Mouse (Mus musculus): ENCODE measurements at regions not wholly inside any gene's neighbourhood (a gene's known extent, or its start where the extent isn't known, plus 50 kb on each side); places are given as distances from the start of the nearest gene placed in this dataset.
"Not testable (repeated sequence)": the region's sequence is repeated elsewhere in the genome, so short reads cannot be mapped to it uniquely, and the experiment has no call there.

DNA sequence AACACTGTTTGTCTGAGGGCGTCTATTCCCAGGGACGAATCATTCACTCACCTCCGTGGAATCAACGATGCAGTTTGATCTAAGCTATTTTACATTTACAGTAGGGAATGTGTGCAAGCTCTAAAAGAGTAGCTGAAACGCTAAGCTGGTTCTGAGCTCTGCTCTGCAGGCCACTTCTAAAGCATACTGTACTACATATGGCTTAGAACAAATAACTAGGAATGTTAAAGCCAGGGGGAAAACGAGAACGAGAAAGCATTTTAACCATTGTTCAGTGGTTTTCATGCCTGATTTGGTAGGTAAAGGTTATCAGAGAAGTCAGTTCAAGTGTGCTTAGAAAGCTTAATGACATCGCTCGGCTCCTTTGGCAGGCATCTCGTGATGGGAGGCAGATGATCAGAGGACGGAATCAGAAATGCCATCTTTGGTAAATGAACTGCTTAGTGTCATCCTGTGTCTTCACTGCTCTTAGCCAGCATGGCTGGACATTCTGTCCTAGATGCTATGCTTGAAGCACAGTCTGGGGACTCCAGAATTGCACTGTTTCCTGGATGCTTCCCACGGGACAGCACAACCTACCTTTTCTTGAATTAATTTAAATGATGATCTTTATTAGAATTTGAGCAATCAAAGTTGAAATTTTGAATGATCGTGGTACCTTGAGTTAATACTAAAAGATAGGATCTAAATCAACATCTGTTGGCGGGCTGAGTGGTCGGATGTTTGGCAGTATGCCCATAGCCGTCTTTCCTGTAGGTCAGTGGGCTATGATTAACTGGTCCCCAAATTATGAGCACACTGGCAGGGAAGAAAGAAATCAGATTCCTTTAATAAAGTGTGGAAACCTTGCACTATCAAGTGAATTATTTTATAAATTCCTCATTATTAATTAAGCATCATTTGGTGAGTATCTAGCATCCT is 495.2 kb downstream of the Hace1 start:
- peak; percentile 11 for DNase-seq (ENCODE audit: low read depth, low spot score)

DNA sequence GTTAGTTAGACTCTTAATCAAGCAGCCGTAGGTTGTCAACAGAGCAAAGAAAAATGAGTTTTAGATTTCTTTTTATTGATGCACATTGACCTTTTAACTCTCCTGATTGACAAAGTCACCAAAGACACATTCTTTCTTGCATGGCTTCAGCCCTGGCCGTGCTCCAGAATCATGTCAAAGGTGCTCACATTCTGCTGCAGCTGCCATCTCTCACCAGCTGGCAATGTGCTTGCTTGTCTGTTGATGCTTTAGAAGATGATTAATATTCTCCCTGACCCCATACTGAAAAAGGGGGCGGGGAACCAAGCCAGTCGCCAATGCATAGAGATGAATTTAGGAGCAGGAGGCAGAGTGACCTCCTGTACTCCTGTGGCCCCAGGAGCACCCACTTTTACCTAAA is 510.1 kb downstream of the Hace1 start:
- no peak for DNase-seq (ENCODE audit: low read depth, low spot score)

DNA sequence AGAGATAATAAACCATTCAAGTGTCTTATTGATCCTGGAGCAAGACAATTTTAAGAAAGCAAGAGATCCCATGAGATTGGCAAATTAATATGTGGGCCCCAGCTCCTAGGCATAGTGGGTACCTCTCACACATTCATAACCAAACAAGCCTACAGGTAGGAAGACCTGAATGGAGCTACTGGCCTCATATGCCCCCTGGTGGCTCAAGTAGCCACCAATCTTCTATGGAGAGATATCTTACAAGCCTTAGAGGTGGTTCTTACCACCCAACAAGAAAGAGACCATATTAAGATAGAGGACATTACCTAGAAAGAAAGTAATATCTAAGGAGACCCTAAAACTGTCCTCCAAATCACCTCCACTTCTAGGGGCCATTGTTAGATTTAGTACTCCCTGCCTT is 523.2 kb downstream of the Hace1 start:
- no peak for DNase-seq (ENCODE audit: low read depth, low spot score)

DNA sequence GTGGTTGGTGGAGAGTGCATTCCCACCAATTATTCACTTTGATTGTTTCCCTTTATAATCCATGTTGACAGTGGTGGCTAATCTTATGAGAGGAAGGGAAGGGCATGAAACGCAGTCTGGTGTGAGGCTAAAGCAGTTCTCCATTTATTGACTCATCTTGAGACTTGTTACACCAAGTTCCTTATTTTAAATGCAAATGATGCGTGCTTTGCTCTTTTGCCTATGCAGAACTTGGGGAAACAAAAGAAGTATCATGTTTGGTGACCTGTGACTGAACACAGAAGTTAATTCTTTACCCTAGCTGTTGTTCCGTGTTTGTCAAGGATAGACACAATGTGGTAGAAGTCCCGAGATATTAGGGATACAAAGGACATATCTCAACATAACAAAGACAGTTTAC is 531.2 kb downstream of the Hace1 start:
- no peak for DNase-seq (ENCODE audit: low read depth, low spot score)

DNA sequence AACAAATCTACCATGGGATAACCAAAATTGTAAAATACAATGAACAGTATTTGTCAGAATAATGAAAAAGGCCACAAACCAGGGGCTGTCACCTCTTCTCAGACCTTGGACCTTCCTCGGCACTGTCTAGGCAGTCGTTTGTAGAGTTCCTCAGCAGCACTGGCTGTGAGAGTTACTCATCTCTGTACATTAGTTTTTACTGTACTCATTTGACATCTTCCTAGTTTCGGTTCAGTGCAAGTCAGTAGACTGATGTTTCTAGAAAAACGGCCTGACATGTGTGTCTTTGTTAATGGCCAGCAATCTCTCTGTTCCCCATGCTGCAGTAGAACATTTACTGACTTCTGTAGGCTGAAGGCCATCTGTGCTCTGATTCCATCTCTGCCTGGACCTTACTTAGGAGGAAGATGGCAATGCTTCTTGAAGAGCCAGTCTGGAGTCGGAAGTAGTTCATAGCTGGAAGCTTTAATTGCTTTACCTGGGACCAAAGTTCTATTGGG is 537.1 kb downstream of the Hace1 start:
- DNase-seq (ENCODE audit: low read depth, low spot score) = no peak

DNA sequence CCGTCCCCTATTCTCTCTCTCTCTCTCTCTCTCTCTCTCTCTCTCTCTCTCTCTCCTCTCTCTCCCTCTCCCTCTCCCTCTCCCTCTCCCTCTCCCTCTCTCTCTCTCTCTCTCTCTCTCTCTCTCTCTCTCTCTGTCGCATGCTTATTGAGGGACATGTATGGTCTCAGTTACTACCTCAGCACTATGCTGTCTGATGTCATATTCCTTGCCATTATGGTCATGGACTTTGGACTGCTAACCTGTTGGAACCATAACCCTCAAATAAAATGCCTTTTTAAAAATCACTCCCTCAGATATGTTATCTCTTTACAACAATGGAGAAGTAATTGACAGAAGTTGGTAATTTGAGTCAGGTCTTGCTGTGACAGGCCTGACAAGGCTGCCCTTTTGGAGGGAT is 544.8 kb downstream of the Hace1 start:
- not testable (repeated sequence) for DNase-seq (ENCODE audit: low read depth, low spot score)

DNA sequence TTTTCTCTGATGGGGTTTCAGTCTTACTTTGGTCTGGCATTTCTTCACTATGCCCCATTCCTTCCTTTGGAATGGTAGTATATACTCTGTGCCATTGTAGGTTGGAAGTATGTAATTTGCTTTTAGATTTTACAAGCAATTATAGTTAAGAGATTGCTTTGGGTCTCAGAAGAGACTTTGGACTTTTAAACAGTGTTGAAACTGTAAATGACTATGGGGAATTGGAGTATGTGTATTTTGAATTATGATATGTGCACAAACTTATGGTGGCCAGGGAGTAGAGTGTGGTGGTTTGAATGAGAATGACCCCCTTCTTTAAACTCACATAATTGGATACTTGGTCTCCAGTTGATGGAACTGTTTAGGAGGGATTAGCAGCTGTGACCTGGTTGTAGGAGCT is 546.2 kb downstream of the Hace1 start:
- DNase-seq (ENCODE audit: low read depth, low spot score) = no peak

DNA sequence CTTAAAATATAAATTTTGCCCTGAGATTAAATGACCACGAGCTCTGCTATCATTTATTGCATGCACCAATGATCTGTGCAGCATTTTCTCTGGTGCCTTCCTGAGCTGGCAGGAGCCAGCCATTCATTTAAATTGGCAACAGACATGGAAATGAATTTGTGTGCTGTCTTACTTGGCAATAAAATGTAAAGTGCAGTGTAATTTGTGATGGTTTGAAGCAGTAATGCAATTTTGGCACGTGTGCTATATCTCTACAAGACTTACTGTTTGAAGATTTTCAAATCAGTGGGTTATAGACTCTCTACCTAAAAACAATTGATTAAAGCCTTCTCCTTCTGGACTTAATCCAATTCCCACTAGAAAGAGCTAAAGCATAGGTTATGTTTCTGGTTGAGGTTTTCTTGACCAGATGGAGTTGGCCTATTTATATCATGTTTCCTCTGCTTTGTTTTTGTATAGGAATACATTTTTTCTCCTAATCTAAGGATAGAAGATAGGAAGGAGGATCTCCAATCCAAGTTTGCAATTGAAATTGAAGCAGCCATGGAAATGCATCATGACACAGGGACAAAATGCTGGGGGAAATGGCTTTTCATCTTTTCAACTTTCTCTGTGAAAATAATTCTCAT is 557.6 kb downstream of the Hace1 start:
- no peak for DNase-seq (ENCODE audit: low read depth, low spot score)

DNA sequence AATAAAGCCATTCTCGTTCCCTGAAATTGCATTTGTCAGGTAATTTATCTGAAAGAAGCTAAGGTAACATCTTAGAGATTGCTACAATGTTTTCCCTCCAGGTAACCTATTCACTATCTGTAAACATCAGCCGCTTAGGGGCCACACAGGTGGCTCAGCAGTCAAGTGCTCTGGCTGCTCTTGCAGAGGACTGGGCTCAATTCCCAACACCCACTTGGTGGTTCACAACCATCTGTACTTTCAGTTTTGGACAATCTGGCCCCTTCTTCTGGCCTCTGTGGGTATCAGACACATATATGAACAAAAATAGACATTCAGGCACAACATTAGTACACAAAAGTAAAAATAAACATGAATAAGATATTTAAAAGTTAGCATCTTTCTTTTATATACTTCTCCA is 596.4 kb downstream of the Hace1 start:
- DNase-seq (ENCODE audit: low read depth, low spot score) = no peak

DNA sequence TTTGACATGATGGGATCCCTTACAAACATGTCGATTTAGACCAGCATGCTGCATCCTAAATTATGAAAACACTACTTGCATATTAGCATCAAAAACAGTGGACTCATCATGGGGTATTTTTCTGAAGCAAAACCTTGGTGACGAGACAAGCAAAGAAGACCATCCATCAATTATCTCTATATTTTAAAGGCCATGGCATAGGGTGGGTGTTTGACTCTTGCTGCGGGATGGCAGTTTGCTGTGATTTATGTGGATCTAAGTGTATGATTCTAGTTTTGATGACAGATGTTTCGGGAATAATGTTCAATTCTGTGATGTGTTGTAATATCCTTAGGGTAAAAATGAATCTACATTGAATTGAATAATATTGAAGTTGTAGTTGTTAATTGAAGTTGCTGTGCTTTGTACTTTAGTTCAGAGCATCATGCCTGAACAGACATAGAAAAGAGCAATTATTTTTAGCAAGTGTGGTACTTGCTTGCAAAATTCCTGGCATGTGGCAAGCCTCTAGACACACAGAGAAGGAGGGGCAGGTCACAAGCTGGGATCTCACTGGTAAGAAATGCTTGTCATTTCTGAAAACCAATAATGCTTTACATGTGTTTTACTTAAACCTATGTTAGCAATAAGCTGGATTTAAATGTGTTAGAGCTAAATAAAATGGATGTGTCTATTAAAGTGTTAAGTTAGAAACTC is 608.3 kb downstream of the Hace1 start:
- DNase-seq (ENCODE audit: low read depth, low spot score) = no peak

DNA sequence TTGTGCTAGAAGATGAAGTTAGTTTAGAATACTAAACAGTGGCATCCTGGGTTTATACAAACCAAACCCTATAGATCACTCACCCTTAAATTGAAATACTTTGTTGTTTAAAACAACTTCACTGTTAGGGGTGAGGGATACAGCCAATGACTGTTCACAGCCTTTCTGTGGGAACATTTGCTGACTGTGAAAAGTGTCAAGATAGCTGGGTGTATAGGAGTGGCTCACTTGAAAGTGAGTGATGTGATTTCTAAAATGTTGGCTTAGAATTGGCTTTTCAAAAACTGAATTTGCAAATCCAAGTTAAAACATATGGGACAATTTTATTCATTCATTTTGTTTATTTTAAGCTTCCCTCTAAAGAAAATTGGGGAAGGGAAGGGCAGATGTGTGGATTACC is 616.5 kb downstream of the Hace1 start:
- DNase-seq (ENCODE audit: low read depth, low spot score) = no peak

DNA sequence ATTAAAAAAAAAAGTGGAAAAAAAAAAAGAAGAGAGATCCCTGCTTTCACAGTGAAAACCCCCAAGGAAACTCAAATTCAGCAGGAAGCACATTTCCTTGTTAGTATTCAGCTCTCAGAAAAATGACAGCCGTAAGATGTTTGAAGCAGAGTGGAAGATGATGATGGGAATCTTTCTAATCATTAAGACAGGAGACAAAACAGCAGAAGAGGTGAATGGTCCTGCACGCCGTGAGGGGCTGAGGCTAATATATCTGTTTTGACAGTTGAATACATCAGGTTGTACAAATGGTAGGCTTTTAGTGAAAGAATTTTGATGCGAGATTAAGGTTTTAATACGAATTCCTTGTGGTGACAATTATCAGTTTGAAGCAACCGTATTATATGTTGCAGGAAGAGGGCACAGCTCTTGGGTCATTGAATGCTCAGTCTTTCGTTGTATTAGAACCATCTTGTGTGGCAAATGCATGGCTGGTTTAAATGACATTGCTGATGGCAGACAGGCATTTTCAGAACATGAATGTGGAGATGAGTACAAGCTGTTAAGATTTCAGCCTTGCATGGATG is 649.3 kb downstream of the Hace1 start:
- no peak for DNase-seq (ENCODE audit: low read depth, low spot score)

DNA sequence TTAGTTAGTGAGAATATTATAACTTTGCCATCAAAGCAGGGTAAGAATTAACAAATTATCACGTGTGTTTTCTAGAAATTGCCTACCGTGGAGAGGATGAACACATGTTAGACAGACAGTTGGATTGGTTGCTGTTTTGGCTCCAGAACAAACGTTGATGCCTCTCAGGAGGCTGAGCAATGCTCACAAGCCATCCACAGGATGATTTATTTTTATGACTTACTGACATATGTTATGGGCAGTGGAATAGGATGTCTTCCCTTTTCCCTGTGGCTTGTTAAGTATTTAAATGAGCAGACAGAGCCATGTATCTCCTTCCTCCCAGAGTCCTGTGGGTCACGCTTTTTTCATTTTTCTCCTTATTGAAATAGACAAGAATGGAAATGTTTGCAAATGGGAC is 652.0 kb downstream of the Hace1 start:
- no peak for DNase-seq (ENCODE audit: low read depth, low spot score)

DNA sequence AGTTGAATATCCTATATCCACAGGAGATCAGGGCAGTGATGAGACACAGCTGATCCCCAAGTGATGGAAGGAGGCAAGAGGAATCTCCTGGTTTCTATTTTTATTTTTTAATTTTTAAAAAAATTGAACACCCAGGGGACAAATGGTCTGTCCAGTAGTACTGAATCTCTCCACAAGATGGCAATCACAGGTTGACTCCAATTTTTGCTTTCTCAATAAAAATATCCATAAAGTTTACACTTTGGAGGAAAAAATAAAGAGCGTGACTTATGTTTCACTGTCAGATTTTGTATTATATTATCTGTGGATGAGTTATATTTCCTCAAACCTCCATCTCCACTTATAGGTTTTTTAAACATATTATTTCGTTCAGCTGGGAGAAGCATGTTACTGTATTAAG is 658.0 kb downstream of the Hace1 start:
- DNase-seq (ENCODE audit: low read depth, low spot score) = no peak

DNA sequence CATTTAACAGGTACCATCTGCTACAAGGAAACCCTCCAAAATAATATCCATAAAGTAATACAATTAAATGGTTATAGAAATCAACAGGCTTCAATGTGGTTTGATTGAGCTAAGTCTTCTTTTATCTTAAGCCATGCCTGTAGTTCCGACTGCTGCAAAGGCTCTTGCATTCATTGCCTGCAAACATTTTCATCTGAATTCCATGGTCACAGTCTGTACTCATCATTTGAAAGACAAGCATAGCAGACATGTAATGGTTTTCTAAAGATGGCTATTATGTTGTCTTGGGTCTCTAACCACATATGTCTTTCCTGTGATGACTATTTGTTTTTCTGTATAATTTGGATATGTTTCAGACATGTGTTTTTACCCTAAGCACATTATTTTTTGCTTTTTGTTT is 677.9 kb downstream of the Hace1 start:
- DNase-seq (ENCODE audit: low read depth, low spot score) = no peak

DNA sequence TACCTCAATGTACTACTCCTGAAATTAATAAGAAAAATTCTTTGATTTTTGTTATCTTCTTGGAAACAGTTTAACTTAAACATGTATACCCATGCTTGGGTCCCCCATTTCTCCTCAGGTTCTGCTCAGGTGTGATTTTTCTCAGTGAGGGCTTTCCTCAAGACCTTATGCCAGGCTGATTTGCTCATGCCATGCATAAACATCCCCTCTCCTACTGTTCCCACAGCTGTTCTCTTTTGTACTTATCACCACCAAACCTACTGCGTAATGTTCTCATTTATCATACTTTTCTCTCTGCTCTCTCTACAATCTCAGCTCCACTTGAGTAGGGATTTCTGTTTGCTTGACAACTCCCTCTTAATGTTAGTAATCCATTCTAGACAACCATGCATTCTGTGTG is 692.1 kb downstream of the Hace1 start:
- no peak for DNase-seq (ENCODE audit: low read depth, low spot score)

DNA sequence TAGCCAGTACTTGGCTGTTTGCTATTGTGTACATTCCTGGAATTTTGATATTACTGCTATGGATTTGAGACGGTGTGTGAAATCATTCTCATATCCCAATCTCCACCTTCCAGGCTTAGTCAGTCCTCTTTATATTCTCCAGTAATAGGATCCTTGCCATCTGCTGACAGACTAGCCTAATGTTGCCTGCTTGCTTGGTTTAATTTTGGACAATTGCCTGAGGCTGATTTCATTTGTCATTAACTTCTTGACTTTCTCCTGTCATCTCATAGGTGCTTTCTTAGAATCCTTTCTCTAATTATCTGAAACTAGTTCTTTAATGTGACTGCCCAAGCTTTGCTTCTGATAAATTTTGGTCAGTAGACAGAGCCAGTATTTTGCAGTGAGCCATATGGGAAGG is 696.2 kb downstream of the Hace1 start:
- DNase-seq (ENCODE audit: low read depth, low spot score) = no peak

DNA sequence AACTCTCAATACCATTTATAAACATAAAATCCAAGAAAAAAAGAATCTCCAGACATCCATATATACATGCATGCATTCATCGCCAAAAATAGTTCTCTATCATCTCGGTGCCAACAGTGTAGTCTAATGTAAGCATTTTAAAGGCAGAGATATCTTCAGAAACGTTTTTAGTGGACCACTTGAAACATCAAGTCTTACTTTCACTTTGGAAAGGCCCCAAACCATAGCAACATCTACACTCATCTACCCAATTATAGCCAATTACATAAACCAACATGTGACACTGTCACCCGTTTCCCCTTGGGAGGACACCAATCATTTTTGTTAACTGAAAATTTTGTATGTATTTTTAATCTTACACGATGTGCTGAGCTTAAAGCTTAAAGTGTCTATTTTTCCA is 716.7 kb downstream of the Hace1 start:
- DNase-seq (ENCODE audit: low read depth, low spot score) = no peak

DNA sequence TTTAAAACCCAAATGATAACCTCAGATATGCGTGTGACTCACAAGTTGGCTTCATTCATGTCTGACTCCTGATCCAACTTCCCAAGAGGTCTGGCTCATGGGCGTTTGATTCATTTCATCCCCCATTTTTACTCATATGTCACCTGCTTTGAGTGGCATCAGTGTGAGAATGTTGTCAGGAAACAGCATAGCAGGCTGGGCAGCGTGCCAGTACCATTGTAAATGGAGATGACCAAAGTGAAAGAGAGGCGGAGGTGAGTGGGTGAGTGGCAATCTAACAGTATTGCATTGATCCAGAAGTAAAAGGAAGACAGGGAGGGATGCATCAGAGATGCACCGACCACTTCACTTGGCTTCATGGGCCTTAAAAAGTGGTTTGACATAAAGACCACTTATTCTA is 720.7 kb downstream of the Hace1 start:
- no peak for DNase-seq (ENCODE audit: low read depth, low spot score)

DNA sequence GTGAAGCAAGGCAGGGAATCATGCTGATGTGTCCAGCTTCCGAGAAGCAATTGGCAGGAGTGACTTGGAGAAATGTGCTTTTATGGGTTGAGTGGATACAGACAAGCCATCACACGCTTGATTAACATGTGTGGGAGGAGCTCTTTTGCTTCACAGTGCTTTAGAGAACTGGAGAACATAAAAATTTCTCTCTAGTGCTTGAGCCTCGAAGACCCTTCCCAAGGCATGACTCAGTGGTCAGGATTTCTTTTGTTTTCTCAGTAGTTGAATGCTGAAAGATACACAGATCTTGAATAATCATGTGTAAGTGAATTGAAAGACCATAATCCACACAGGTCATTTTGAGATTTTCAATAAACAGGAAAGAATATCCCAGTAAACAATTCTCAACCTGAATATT is 721.9 kb downstream of the Hace1 start:
- DNase-seq (ENCODE audit: low read depth, low spot score) = no peak

DNA sequence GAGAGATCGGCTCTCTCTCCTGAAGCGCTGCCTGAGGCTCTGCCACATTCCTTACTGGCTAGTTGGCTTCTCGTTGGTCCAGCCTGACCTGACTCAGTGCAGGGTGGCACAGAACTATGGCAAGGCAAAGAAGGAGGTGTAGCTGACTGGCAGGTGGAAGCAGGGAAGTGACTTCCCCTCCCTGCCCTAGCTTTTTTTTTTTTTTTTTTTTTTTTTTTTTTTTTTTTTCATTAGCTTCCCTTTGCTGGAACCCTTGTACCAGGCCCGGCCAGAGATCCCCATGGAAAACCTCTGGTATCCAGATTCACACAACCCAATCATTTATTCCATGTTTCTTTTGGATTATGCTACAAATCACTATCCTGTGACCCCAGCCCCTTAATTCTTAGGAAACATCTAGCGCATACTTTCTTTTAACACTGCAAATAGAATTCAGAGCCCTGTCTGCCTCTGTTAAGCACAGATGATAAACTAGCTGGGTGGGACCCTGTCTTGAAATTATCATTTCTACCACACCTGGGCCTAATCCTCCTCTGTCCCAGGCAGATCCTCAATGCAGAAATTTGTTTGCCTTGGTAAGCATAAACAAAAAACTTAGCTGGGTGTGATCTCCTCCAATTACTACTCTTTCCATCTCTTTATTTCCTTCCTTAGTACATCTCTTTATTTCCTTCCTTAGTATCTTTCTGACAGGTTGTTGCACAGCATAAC is 742.9 kb downstream of the Hace1 start:
- DNase-seq (ENCODE audit: low read depth, low spot score) = no peak

DNA sequence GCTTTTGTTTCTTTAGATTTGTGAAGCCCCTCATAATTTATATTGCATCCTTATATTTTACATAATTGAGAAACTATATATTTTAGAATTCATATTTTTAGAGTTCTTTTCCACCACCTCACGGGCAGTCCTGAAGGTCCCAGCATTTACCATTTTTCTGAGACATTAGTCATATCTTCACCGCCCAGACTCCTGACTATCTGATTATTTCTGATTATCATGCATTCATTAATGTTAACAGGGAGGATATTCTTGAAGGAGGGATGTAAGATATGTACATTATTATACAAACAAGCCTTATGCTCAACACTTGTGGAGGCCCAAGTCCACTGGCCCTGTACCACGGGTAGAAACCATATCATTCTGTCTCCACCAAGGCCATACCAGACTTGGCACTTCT is 743.4 kb downstream of the Hace1 start:
- no peak for DNase-seq (ENCODE audit: low read depth, low spot score)

Data from retina, postnatal 7 days (tissue).